Mouse (Mus musculus) ES-Bruce4 (cell line): ENCODE data around the gene Rbfox3. TPM values are rescaled to one million over a fixed set of nuclear protein-coding genes. Genes with fewer than 3 reads are reported as not detected.

Experiments used
- H3K27ac ChIP-seq: 2 replicates; pipeline ENCODE4 v1.5.1; 2012; ENCODE audit warnings: low read length, inconsistent platforms; ENCODE audit not compliant: insufficient read depth
- H3K27me3 ChIP-seq: 2 replicates; pipeline ENCODE4 v1.6.1; 2012; ENCODE audit warnings: mild to moderate bottlenecking, low read length, inconsistent platforms; ENCODE audit not compliant: control insufficient read depth, poor library complexity, insufficient read depth, severe bottlenecking
- H3K36me3 ChIP-seq: 2 replicates; pipeline ENCODE4 v1.6.1; 2012; ENCODE audit warnings: inconsistent platforms, mild to moderate bottlenecking, low read length, moderate library complexity; ENCODE audit not compliant: control insufficient read depth, poor library complexity, insufficient read depth, severe bottlenecking
- H3K4me1 ChIP-seq: one replicate; pipeline ENCODE4 v1.8.1; 2011; ENCODE audit warnings: low read length; ENCODE audit not compliant: control insufficient read depth, insufficient read depth
- H3K4me3 ChIP-seq: 2 replicates; pipeline ENCODE4 v1.5.1; 2011; ENCODE audit warnings: low read depth, mild to moderate bottlenecking, low read length
- H3K9ac ChIP-seq: 2 replicates; pipeline ENCODE4 v1.6.1; 2012; ENCODE audit warnings: low read depth, mild to moderate bottlenecking, inconsistent platforms; ENCODE audit not compliant: poor library complexity, severe bottlenecking
- H3K9me3 ChIP-seq: replicated peaks from 2 replicates; pipeline ENCODE4 v1.6.1; 2012; ENCODE audit warnings: mild to moderate bottlenecking, low read length, inconsistent platforms; ENCODE audit not compliant: control insufficient read depth, poor library complexity, insufficient read depth, severe bottlenecking
- CTCF ChIP-seq: IDR thresholded peaks from one replicate; pipeline ENCODE4 v1.8.1; 2011; ENCODE audit warnings: low read depth, low read length
- EP300 ChIP-seq: IDR thresholded peaks from 2 replicates; pipeline ENCODE4 v1.6.1; 2011; ENCODE audit warnings: low read depth, low read length; ENCODE audit not compliant: insufficient read depth
- POLR2A ChIP-seq: IDR thresholded peaks from one replicate; pipeline ENCODE4 v1.8.1; 2011; ENCODE audit warnings: low read length; ENCODE audit not compliant: insufficient read depth
- polyA plus RNA-seq: library from polyadenylated mRNA; stranded (reverse); fragments of >200 nt; gene quantifications from 2 replicates; pipeline ENCODE4 v1.2.4, GENCODE M21; 2011; ENCODE audit warnings: low read depth; ENCODE audit not compliant: missing spikeins, insufficient read depth, insufficient read length

The Rbfox3 gene
- polyA plus RNA-seq, 1 experiment, result 0.85 TPM

- H3K9me3 ChIP-seq, result no peaks in the 10 kb centered on the region
- no peaks in the 10 kb centered on the region for H3K27me3 ChIP-seq
- no peaks in the 10 kb centered on the region for H3K36me3 ChIP-seq
- TF ChIP-seq EP300 (no peak), CTCF (no peak), POLR2A (no peak)
- H3K9ac ChIP-seq, result no peak overlapping the region
- no peak overlapping the region for H3K4me3 ChIP-seq
- H3K27ac ChIP-seq, result no peak overlapping the region
- no peaks in the 10 kb centered on the region for H3K4me1 ChIP-seq
These were observed 334.1 kb downstream of the Rbfox3 start for GRCm38 (mm10) chr11:118577271-118577670.

GRCm38 (mm10) chr11:118576611-118577010, 334.8 kb downstream of the Rbfox3 start:
- Histone ChIP-seq H3K36me3 (no peaks in the 10 kb centered on the region), H3K4me3 (no peak overlapping the region), H3K27me3 (no peaks in the 10 kb centered on the region), H3K9me3 (no peaks in the 10 kb centered on the region), H3K27ac (no peak overlapping the region), H3K9ac (no peak overlapping the region), H3K4me1 (no peaks in the 10 kb centered on the region)
- TF ChIP-seq POLR2A (no peak), CTCF (no peak), EP300 (no peak)

GRCm38 (mm10) chr11:118574418-118574817, 337.0 kb downstream of the Rbfox3 start:
- TF ChIP-seq CTCF, result no peak
- no peak for TF ChIP-seq POLR2A
- TF ChIP-seq EP300, result no peak
- H3K27ac ChIP-seq, result no peak overlapping the region
- H3K9me3 ChIP-seq, result no peaks in the 10 kb centered on the region
- H3K27me3 ChIP-seq, result peaks cover 6% of the 10 kb centered on the region
- H3K4me1 ChIP-seq, result no peaks in the 10 kb centered on the region
- H3K9ac ChIP-seq, result no peak overlapping the region
- H3K4me3 ChIP-seq, result no peak overlapping the region
- H3K36me3 ChIP-seq, result no peaks in the 10 kb centered on the region

GRCm38 (mm10) chr11:118573569-118573968, 337.8 kb downstream of the Rbfox3 start:
- TF ChIP-seq CTCF, result peak; percentile 95
- no peak for TF ChIP-seq POLR2A
- H3K9ac ChIP-seq, result no peak overlapping the region
- no peaks in the 10 kb centered on the region for H3K4me1 ChIP-seq
- no peaks in the 10 kb centered on the region for H3K36me3 ChIP-seq
- H3K4me3 ChIP-seq, result no peak overlapping the region
- no peaks in the 10 kb centered on the region for H3K9me3 ChIP-seq
- H3K27ac ChIP-seq, result no peak overlapping the region
- H3K27me3 ChIP-seq, result peaks cover 9% of the 10 kb centered on the region

GRCm38 (mm10) chr11:118573000-118573399, 338.4 kb downstream of the Rbfox3 start:
- no peak overlapping the region for H3K9ac ChIP-seq
- no peaks in the 10 kb centered on the region for H3K9me3 ChIP-seq
- H3K27ac ChIP-seq, result no peak overlapping the region
- peaks cover 9% of the 10 kb centered on the region for H3K27me3 ChIP-seq
- TF ChIP-seq CTCF, result no peak
- no peak for TF ChIP-seq EP300
- TF ChIP-seq POLR2A, result no peak
- H3K4me3 ChIP-seq, result no peak overlapping the region
- no peaks in the 10 kb centered on the region for H3K36me3 ChIP-seq
- H3K4me1 ChIP-seq, result no peaks in the 10 kb centered on the region

- H3K4me3 ChIP-seq, result peak overlapping the region; percentile 69
- H3K9me3 ChIP-seq, result no peaks in the 10 kb centered on the region
- peaks cover 9% of the 10 kb centered on the region for H3K27me3 ChIP-seq
- TF ChIP-seq CTCF (no peak), POLR2A (no peak), EP300 (no peak)
- peak overlapping the region; percentile 91 for H3K9ac ChIP-seq
- H3K27ac ChIP-seq, result no peak overlapping the region
- H3K36me3 ChIP-seq, result no peaks in the 10 kb centered on the region
- no peaks in the 10 kb centered on the region for H3K4me1 ChIP-seq
These were observed 341.2 kb downstream of the Rbfox3 start for GRCm38 (mm10) chr11:118570164-118570563.
